Mouse (Mus musculus) liver, embryonic 13.5 days (tissue): ENCODE results near the gene 2310009B15Rik. TPM values are rescaled to one million over a fixed set of nuclear protein-coding genes. Genes with fewer than 3 reads are reported as not detected.

Source experiments
- ATAC-seq: fragments of 200-750 bp; cut with Nextera tagmentation; 2 replicates; pipeline ENCODE4 v1.8.0; 2017; ENCODE audit warnings: low read depth, mild to moderate bottlenecking, moderate number of reproducible peaks, moderate library complexity
- DNase-seq: peaks from one replicate; pipeline ENCODE4 v3.0.0; 2022
- H3K27ac ChIP-seq: fragments of 300-500 bp; sonication (generic); 2 replicates; pipeline ENCODE4 v1.5.1; 2015; ENCODE audit warnings: moderate library complexity, mild to moderate bottlenecking, inconsistent platforms
- H3K27me3 ChIP-seq: fragments of 300-500 bp; sonication (generic); 2 replicates; pipeline ENCODE4 v1.6.1; 2015; ENCODE audit warnings: mild to moderate bottlenecking, inconsistent platforms
- H3K36me3 ChIP-seq: fragments of 300-500 bp; sonication (generic); 2 replicates; pipeline ENCODE4 v1.6.1; 2015; ENCODE audit warnings: mild to moderate bottlenecking, inconsistent platforms
- H3K4me1 ChIP-seq: fragments of 300-500 bp; sonication (generic); replicated peaks from 2 replicates; pipeline ENCODE4 v1.6.1; 2015; ENCODE audit warnings: inconsistent platforms
- H3K4me2 ChIP-seq: fragments of 300-500 bp; sonication (generic); 2 replicates; pipeline ENCODE4 v1.6.1; 2015; ENCODE audit warnings: inconsistent platforms, mild to moderate bottlenecking, moderate library complexity
- H3K4me3 ChIP-seq: fragments of 300-500 bp; sonication (generic); replicated peaks from 2 replicates; pipeline ENCODE4 v1.5.1; 2015; ENCODE audit warnings: mild to moderate bottlenecking, inconsistent platforms
- H3K9ac ChIP-seq: fragments of 300-500 bp; sonication (generic); 2 replicates; pipeline ENCODE4 v1.6.1; 2015; ENCODE audit warnings: mild to moderate bottlenecking, inconsistent platforms
- H3K9me3 ChIP-seq: fragments of 300-500 bp; sonication (generic); replicated peaks from 2 replicates; pipeline ENCODE4 v1.6.1; 2016; ENCODE audit warnings: inconsistent platforms
- WGBS: fragments of 180-500 bp; shearing (Covaris S2); methylation state at CpG from one replicate; pipeline ENCODE4 v1.1.7; 2015; ENCODE audit not compliant: insufficient replicate concordance; 5-methylcytosine and 5-hydroxymethylcytosine counted together
- polyA plus RNA-seq: library from polyadenylated mRNA; unstranded; fragments of >200 nt; fragmentation: Nextera tagmentation; extraction: Ambion mirVana; gene quantifications from 2 replicates; pipeline ENCODE4 v1.2.1, GENCODE M21; 2015

The 2310009B15Rik gene
- polyA plus RNA-seq, 1 experiment from 2014 or later: 16.9 TPM

DNA sequence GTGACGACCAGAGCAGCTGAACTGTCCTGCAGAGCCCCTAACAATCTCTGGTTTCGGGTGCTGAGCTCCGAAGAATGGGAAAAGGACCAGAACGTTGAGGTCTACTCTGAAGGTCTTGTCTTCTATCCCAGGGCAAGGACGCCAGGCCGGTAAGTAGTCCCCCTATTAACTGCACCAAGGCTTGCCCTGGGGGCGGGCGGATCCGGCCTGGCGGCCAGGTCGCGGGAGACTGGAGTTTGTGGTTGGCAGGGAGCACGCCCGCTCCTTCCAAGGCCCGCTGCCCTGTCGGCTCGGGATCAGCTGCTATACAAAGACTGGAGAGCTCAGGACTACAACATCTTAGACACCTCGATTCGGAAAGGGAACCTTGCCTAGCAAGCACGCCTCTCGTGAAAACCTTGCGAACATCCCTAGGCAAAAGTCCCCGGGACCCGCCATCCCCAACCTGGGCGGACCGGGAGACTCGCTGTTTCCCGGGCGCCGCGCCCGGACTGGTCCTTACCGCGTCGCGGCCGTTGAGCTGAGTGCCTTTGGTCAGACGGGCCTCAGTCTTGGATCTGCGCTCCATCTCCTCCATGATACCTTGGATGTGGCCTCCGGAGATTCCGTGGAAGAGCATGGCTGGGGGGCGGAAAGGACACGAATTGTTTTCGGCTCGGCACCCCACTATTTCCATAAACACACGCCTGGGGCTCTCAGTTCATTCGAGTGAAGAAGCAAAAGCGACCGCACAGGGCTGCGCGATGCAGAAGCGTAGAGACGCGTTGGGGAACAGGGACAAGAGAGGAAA is 15.2 kb downstream of the 2310009B15Rik start:
- H3K4me1 ChIP-seq: peaks cover 14% of the 10 kb centered on the region
- peak overlapping the region; percentile 47 for H3K4me2 ChIP-seq
- DNase-seq: no peak
- 3% methylated on average over 54 of the region's 54 CpGs for WGBS
- H3K27ac ChIP-seq: no peak overlapping the region
- peak overlapping the region; percentile 41 for H3K4me3 ChIP-seq
- no peaks in the 10 kb centered on the region for H3K36me3 ChIP-seq
- ATAC-seq: no peak
- H3K27me3 ChIP-seq: peaks cover 100% of the 10 kb centered on the region
- no peak overlapping the region for H3K9ac ChIP-seq
- no peaks in the 10 kb centered on the region for H3K9me3 ChIP-seq

DNA sequence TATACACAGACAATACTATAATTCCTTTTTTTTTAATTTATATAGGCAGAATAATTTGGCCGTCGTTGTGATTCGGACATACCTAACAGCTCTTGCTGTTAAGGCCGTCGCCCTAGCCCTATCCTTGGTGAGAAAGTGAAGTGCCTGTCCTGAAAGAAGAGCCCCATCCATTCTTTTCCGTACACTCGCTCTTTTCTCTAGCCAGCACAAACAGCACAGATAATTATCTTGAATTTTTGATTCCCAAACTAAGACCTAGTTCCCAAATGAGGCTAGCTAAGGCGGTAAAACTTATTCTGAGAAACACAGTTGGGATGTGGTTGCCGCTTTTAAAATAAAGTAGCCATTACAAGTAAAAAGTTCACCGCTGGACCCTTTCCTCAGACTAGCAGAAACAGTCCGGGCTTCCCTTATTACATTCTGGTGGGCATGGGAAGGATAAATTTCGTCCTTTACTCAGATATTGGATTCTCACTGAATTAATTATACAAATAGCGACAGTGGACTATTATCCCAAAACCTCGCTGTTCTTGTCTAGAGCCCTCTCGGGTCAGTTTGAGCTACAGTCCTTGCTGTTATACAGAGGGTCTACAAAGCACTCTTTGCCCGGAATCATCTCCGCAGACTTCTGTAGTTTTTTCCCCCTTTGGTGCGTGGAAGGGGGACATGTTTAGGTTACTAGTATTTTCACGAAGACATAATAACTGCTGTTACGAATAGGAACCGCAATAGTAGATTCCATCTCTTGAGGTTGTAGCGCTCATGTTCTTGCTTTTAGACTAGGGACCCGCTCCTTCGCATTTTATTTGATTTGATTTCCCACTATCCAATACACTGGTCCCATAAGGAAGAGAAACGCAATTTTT is 16.0 kb downstream of the 2310009B15Rik start:
- no peak overlapping the region for H3K9ac ChIP-seq
- peaks cover 14% of the 10 kb centered on the region for H3K4me1 ChIP-seq
- no peaks in the 10 kb centered on the region for H3K9me3 ChIP-seq
- 0 out of 2 replicates have a peak overlapping the region, but pooled peaks have one; percentile 41 for H3K4me3 ChIP-seq
- no peak for DNase-seq
- peaks cover 100% of the 10 kb centered on the region for H3K27me3 ChIP-seq
- ATAC-seq: no peak
- 9% methylated on average over 25 of the region's 25 CpGs for WGBS
- H3K36me3 ChIP-seq: no peaks in the 10 kb centered on the region
- H3K4me2 ChIP-seq: no peak overlapping the region
- no peak overlapping the region for H3K27ac ChIP-seq

DNA sequence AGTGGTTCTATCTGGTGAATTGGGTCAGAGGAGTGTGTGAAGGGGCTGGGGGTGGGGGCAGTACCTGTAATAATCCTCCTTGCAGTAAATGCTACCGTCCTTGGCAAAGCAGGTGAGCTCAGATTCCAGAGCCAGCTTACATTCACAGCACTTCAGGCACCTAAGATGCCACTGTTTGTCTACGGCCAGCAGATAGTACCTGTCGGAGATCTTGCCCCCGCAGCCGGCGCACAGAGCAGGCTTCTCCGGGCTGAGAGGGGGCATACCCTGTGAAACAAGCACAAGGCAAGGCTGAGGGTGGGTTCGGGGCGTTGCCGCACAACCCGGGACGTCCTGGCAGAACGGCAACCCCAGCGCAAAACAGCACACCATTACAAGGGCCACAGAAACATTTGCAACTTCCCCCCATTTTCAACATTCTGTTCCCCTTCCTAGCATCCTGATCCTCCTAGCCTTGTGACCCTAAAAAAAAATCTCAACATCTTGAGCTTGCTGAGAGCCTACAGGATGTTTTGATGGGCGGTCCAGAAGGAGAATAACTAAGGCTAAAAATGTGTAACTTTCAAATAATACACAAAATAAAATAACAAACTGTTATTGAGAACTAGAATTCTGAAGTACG is 16.7 kb downstream of the 2310009B15Rik start:
- ATAC-seq: no peak
- H3K4me2 ChIP-seq: no peak overlapping the region
- no peak overlapping the region for H3K9ac ChIP-seq
- no peaks in the 10 kb centered on the region for H3K36me3 ChIP-seq
- H3K9me3 ChIP-seq: no peaks in the 10 kb centered on the region
- no peak overlapping the region for H3K27ac ChIP-seq
- no peak overlapping the region for H3K4me3 ChIP-seq
- H3K27me3 ChIP-seq: peaks cover 99% of the 10 kb centered on the region
- WGBS: 7% methylated on average over 16 of the region's 16 CpGs
- peaks cover 14% of the 10 kb centered on the region for H3K4me1 ChIP-seq
- DNase-seq: no peak

DNA sequence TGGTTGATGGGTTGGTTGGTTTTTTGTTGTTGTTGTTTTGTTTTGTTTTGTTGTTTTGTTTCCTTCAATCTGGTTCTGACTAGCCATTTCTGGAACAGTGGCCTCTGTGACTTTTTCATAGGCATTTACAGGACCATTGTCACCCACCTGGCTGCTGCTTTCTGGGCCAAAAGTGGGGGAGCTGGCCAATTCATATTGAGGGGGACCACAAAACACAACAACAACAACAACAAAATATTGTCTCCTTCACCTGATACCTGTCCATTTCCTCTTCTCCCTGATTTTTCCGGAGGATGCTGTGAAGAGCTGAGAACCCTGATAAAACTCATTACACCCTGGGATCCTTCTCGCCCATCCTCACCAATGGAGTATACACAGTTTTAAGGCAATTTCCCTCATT is 17.4 kb downstream of the 2310009B15Rik start:
- Histone ChIP-seq H3K36me3 (no peaks in the 10 kb centered on the region), H3K9ac (no peak overlapping the region), H3K27ac (no peak overlapping the region), H3K27me3 (peaks cover 99% of the 10 kb centered on the region), H3K4me2 (no peak overlapping the region), H3K4me3 (no peak overlapping the region), H3K9me3 (no peaks in the 10 kb centered on the region), H3K4me1 (peaks cover 14% of the 10 kb centered on the region)
- DNase-seq (no peak), ATAC-seq (no peak)
- 20% methylated on average over 2 of the region's 2 CpGs for WGBS

GRCm38 (mm10) chr1:138837786-138838743 is 18.6 kb downstream of the 2310009B15Rik start:
- H3K4me1 ChIP-seq: peaks cover 8% of the 10 kb centered on the region
- no peak overlapping the region for H3K9ac ChIP-seq
- H3K36me3 ChIP-seq: no peaks in the 10 kb centered on the region
- no peaks in the 10 kb centered on the region for H3K9me3 ChIP-seq
- no peak overlapping the region for H3K4me2 ChIP-seq
- peaks cover 99% of the 10 kb centered on the region for H3K27me3 ChIP-seq
- no peak overlapping the region for H3K27ac ChIP-seq
- ATAC-seq (no peak), DNase-seq (no peak)
- H3K4me3 ChIP-seq: no peak overlapping the region
- 16% methylated on average over 27 of the region's 27 CpGs for WGBS

GRCm38 (mm10) chr1:138835355-138835900 is 21.2 kb downstream of the 2310009B15Rik start:
- no peaks in the 10 kb centered on the region for H3K4me1 ChIP-seq
- no peak overlapping the region for H3K9ac ChIP-seq
- H3K36me3 ChIP-seq: no peaks in the 10 kb centered on the region
- H3K27me3 ChIP-seq: peaks cover 86% of the 10 kb centered on the region
- no peak overlapping the region for H3K4me2 ChIP-seq
- no peak overlapping the region for H3K27ac ChIP-seq
- WGBS: 3% methylated on average over 3 of the region's 3 CpGs
- no peaks in the 10 kb centered on the region for H3K9me3 ChIP-seq
- ATAC-seq: no peak
- no peak for DNase-seq
- no peak overlapping the region for H3K4me3 ChIP-seq

GRCm38 (mm10) chr1:138831309-138831708 is 25.3 kb downstream of the 2310009B15Rik start:
- H3K9me3 ChIP-seq: no peaks in the 10 kb centered on the region
- H3K36me3 ChIP-seq: no peaks in the 10 kb centered on the region
- peak; percentile 58 for DNase-seq
- H3K4me2 ChIP-seq: peak overlapping the region; percentile 67
- peak overlapping the region; percentile 50 for H3K4me3 ChIP-seq
- under 1% methylated on average over 16 of the region's 16 CpGs for WGBS
- peaks cover 45% of the 10 kb centered on the region for H3K27me3 ChIP-seq
- no peak overlapping the region for H3K9ac ChIP-seq
- peak; percentile 88 for ATAC-seq
- H3K27ac ChIP-seq: no peak overlapping the region
- H3K4me1 ChIP-seq: no peaks in the 10 kb centered on the region

DNA sequence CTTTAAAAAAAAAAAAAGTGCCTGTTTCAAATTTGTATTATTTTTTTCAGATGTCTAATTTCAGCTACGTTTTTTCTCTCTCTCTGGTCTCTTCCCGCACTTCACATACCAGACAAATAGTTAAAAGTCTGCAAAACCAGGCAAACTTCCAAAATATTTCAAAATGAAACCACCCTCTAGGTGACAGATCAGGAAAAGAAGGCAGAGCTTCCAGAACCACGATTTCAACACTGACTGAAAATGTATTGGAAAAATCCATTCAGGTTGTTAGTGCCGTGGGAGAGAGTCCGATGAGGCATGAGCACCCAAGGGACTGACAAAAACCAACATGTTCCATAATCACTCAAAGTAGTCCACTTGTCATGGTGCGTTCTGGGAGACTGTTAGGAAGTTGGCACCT is 29.8 kb downstream of the 2310009B15Rik start:
- Histone ChIP-seq H3K4me3 (no peak overlapping the region), H3K9me3 (no peaks in the 10 kb centered on the region), H3K27me3 (peaks cover 2% of the 10 kb centered on the region), H3K9ac (no peak overlapping the region), H3K36me3 (no peaks in the 10 kb centered on the region), H3K4me2 (no peak overlapping the region), H3K27ac (no peak overlapping the region), H3K4me1 (no peaks in the 10 kb centered on the region)
- DNase-seq (no peak), ATAC-seq (no peak)
- WGBS: 60% methylated on average over 6 of the region's 6 CpGs

- no peaks in the 10 kb centered on the region for H3K27me3 ChIP-seq
- DNase-seq: no peak
- no peak overlapping the region for H3K27ac ChIP-seq
- no peak overlapping the region for H3K4me3 ChIP-seq
- H3K36me3 ChIP-seq: no peaks in the 10 kb centered on the region
- H3K9ac ChIP-seq: no peak overlapping the region
- ATAC-seq: peak; percentile 45
- H3K9me3 ChIP-seq: no peaks in the 10 kb centered on the region
- no peaks in the 10 kb centered on the region for H3K4me1 ChIP-seq
- no peak overlapping the region for H3K4me2 ChIP-seq
- WGBS: 87% methylated on average over 1 of the region's 1 CpGs
Observed at GRCm38 (mm10) chr1:138822985-138823322, 33.7 kb downstream of the 2310009B15Rik start.

DNA sequence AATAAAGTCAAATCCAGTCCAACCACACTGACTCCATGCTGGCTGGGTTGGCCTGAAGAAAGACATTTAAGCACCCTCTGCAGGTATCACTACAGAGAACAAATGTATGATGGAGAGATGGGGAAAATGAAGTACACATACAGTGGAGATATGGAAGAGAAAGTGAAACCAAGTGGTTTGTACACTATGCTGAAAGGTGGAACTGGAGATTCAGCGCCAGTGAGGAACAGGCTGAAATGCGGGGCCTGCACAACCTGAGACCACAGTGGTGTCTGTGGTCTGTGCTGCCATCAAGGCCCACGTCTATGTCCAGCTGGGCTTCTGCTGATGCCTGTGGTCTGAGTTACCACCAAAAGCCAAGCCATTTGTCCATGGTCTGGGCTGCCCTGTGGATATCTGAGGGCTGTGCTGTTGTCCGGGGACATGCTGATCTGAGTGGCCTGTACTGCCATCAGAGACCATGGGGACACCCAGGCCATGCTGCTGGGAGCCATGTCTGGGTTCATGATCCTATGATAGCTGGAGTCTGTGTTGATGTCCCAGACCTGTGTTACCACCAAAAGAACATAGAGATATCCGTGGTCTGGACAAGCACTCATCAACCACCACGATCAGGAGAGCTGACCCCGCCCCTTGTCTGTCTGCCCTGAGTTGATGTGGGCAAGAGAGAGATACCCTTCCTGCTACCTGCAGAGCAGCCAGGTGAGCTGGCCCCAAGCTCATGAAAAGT is 34.2 kb downstream of the 2310009B15Rik start:
- no peaks in the 10 kb centered on the region for H3K27me3 ChIP-seq
- DNase-seq (no peak), ATAC-seq (peak; percentile 15)
- H3K36me3 ChIP-seq: no peaks in the 10 kb centered on the region
- H3K9ac ChIP-seq: no peak overlapping the region
- H3K4me3 ChIP-seq: no peak overlapping the region
- no peaks in the 10 kb centered on the region for H3K4me1 ChIP-seq
- no peak overlapping the region for H3K4me2 ChIP-seq
- 54% methylated on average over 7 of the region's 7 CpGs for WGBS
- no peak overlapping the region for H3K27ac ChIP-seq
- no peaks in the 10 kb centered on the region for H3K9me3 ChIP-seq
